Mouse (Mus musculus): ENCODE data around the gene Hs2st1.

- TF ChIP-seq CTCF (IDR thresholded peaks at IDR 0.05; ENCODE audit: extremely low read depth, insufficient read depth, low read length) (no peak), POLR2A (IDR thresholded peaks at IDR 0.05; ENCODE audit: extremely low read depth, insufficient read depth, low read length) (no peak)
Measured at GRCm38 (mm10) chr3:144494838-144495237, 75.1 kb downstream of the Hs2st1 start.
